Mouse (Mus musculus): ENCODE measurements around the gene Yjefn3.
A peak's percentile ranks its signal among the peaks of the same experiment; 100 is the strongest.
"Not testable (repeated sequence)": the region's sequence is repeated elsewhere in the genome, so short reads cannot be mapped to it uniquely, and the experiment has no call there.

Yjefn3 gene

DNA sequence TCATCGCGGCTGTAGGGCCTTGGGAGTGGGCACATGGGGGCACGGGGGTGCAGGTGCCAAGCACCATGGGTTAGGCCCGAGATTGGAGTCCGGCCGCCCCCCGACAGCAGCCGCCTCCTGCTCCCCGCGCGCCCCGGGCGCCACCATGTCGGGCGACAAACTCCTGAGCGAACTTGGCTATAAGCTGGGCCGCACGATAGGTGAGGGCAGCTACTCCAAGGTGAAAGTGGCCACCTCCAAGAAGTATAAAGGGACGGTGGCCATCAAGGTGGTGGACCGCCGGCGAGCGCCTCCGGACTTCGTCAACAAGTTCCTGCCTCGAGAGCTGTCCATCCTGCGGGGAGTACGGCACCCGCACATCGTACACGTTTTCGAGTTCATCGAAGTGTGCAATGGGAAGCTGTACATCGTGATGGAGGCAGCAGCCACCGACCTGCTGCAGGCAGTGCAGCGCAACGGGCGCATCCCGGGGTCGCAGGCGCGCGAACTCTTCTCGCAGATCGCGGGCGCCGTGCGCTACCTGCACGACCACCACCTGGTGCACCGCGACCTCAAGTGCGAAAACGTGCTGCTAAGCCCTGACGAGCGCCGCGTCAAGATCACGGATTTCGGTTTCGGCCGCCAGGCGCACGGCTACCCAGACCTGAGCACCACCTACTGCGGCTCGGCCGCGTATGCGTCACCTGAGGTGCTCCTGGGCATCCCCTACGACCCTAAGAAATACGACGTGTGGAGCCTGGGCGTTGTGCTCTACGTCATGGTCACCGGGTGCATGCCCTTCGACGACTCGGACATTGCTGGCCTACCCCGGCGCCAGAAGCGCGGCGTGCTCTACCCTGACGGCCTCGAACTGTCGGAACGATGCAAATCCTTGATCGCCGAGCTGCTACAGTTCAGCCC lies at the start of gene Yjefn3, which contains the start of the genes Tssk6 and Ndufa13:
TSS of gene Yjefn3 (minus strand) at position 550 of the 900 bp plus-strand sequence.
TSS of gene Tssk6 (plus strand) at position 22 of the 900 bp plus-strand sequence.
TSS of gene Ndufa13 (minus strand) at position 396 of the 900 bp plus-strand sequence.
- no peak for DNase-seq (ENCODE audit: low read depth)

DNA sequence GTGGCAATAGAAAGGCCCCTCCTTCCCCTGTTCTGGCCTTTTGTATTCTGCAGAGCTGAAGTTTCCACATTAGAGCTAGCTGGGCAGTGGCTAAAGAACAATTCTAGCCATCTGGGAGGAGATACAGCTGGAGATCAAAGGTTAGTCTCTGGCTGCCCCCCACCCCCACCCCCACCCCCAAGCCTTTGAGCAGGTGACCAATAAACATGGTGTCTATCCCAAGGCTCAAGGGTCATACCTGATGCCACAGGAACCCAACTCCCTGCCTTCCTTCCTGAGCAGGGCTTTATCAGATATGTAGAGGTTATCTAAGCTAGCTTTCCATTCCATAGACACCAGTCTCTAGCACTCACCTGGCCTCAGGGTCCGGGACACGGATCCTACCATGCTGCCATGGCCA lies 47.8 kb upstream of the Yjefn3 start:
- DNase-seq (ENCODE audit: low read depth), result no peak

DNA sequence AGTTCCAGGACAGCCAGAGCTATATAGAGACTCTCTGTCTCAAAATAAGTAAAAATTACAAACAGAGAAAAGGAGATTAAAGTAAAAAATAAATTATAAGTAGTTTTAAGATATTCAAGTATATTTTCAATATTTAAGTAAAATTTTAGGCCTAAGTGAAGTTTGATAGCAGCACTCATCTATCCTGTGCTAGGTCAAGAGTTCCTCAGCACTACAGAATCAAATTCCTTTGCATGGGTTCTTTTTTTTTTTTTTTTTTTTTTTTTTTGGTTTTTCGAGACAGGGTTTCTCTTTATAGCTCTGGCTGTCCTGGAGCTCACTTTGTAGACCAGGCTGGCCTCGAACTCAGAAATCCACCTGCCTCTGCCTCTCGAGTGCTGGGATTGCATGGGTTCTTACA lies 40.0 kb upstream of the Yjefn3 start:
- DNase-seq (ENCODE audit: low read depth), result not testable (repeated sequence)

DNA sequence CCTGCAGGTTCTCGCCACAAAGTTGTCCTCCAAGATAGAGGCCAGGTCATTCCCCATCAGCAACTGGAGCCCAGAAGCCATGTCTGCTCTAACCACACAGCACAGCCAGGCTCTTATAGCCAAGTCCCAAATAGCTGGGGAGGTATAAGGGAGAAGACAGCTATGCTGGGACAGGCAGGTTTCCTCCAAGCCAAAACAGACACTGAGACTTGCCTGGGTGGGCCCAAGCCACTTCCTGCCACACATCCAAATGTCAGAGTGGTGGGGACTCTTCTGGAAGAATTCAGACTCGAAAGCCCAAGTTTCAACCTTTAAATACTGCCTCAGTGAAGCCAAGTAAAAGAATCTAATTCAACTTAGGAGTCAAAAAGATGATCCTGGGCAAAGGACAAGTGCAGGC lies 37.9 kb upstream of the Yjefn3 start:
- no peak for DNase-seq (ENCODE audit: low read depth)

DNA sequence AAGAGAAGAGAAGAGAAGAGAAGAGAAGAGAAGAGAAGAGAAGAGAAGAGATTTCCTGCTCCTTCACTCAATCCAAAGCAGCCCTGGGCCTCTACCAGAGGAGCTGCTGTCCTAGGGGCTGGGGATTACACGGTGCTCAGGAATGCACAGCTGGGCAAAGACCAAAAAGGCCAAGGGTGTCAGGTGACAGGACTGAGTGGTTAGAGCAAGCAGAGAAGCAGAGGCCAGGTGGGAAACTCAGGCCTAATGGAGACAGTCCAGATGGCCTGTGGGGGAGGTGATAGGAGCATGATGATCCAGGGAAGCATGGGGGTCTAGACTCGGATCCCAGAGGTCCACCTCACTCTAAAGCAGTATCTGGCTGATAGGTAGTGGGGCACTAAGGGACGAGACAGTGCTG lies 37.1 kb upstream of the Yjefn3 start:
- DNase-seq (ENCODE audit: low read depth), result peak; percentile 90

DNA sequence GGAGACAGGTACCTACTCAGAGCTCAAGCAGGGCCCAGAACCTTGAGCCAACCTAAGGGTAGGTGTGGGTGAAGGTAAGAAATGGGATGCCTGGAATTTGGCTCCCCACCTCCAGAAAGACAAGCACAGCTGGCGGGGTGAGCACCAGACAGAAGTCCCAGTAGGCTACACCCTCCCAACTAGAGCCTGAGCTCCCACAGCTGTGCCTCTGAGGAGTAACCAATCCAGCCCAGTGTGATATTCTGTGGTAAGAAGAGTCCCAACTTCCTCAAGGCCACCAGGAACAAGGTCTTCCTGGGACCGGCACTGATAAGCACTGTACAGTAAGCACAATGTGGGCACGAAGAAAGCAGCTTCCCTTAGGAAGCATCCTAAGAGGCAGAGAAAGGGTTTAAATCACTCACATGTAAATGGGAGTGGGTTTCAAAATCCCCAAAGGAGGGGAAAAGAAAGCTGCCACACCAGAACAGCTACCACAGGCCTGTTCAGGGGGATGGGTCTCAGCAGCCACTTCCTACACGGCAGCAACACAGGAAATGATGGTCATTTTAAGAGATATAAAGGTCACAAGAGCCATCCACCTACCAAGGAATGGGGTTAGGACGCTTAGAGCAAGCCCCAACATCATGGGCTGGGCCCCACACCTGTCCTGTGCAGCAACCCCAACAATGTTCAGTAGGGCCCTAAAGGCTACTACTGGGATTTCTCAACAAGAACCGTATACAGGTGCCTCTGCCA lies 35.9 kb upstream of the Yjefn3 start:
- no peak for DNase-seq (ENCODE audit: low read depth)

DNA sequence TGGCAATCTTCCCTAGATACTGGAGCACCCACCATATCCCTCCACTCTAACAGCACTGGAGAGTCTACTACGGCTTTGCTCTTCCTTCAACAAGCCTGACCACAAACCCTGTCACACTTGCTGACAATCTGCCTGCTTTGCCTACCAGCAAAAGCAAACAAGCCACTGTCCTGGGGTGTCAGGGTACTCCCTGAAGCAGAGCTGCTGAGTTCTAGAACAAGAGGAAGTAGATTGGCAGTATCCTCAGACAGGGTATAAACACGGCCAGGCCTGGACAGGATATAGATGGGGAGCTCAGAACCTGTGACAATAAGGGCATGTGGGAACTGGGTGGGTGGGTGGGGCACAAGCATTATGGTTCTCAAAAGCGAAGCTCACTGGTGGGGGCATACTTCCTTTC lies 35.0 kb upstream of the Yjefn3 start:
- no peak for DNase-seq (ENCODE audit: low read depth)

DNA sequence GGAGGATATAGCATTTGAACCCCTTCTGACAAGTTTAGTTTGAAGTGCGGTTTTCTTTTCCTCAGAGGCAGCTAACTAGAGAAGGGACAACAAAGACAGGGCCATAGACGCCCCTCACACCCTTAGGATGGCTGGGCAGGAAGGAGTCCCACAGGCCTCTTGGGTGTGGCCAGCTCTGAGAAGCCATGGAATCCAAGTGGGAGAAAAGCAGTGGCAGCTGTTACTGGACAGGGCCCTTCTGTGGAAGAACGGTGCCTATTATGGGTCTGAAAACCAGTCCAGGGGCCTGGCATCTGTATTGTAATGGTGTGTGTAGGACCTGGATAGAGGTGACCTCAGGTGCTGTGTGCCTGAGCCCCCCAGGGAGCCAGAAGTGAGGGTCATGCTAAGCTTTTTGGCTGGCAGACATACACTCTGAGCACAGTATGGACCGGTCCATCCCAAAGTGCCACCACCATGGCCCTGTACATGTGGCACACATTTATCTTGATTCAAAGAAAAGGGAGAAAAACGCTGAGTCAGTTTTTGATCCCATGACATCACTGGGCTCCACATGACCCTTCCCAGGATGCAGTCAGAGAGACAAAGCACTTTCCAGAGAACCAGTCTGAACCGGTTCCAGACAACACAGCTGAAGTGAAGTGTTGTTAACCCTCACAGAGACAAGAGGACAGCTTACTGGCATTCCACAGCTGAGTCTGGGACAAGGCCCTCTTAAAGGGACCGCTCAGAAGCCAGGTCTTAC lies 33.7 kb upstream of the Yjefn3 start:
- DNase-seq (ENCODE audit: low read depth), result peak; percentile 83

DNA sequence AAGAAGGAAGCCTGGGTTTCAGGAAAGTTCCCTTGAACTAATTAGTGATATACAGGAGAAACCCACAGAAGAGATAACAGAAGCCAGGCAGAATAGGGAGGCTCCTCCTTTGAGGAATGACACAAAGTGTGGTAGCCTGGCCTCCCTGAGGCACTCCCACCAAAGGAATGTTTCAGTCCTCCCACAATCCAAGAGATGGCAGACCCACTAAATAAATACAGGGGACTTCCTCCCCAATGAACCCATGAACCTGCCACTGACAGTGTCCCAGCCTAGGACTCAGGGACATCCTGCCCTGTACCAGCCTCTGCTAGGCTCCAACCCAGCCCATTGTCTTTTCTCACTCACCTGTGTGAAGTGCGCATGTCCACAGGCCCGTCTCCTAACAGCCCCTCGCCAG lies 32.9 kb upstream of the Yjefn3 start:
- no peak for DNase-seq (ENCODE audit: low read depth)

DNA sequence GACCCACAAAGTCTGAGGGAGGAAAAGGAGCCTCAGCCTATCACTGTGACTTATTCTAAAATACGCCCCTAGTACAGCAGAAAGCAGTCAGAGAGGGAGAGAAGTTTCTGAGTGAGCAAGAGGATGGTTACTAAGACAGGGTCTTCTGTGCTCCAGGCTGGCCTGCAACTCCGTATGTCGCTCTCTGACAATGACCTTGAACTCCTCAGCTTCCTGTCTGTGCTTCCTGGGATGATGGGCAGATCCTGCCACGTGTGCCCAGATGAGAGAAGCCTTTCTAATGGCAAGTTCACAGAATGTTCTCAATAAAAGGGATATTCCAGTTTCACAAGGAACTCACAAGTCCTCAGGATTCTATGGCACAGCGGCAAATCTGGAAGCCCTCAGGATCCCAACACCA lies 32.1 kb upstream of the Yjefn3 start:
- DNase-seq (ENCODE audit: low read depth), result no peak

DNA sequence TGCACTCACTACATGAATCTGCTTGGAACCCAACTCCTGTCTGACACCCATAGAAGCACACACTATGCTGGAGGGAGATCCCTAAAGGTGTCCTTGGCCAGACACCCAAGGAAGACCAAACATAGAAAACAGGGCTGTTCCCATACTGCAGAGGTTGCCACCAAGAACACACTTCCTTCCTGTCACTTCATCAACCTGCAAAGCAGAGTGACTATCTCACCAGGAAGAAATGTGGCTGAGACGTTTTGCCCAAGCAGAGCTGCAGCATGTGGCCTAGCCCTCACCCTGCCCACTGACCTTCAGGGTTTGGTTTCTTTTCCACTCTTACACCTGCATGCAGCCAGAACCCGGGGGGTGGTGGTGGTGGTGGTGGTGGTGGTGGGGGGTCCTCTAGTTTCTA lies 31.3 kb upstream of the Yjefn3 start:
- no peak for DNase-seq (ENCODE audit: low read depth)

DNA sequence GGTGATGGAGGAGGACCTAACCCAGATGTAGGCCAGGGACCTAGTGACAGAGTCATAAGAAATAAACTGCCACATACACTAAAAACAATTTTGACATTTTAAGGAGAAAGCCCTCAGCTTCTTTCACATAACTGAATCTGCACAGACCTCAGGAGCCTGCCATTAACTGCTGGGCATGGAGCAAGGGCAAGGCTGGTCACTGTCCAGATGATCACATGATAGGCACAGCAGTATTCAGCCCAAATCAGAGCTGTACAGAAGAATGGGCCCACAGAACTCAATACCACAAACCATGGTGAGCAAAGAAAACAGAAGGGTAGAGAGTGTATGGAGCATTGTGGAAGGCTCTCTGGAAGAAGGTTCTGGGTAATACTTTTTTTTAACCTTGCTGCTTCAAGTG lies 24.4 kb upstream of the Yjefn3 start:
- no peak for DNase-seq (ENCODE audit: low read depth)

DNA sequence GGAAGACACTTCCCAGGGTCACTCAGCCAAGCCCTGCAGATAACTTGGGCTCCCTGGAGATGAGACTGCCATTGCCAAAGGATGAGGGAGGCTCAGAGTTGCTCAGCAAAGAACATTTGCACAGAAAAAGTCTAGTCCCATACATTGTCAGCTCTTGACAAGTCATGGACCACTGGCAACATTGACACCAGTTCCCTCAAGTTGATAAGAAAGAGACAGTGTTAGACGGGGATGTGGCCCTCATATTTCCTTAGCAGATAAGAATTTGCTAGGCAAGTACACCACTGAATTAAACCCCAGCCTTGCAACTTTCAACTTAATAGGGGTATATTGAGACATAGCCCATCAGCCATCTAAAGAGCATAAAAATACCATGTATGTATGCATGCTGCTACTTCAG lies 21.5 kb upstream of the Yjefn3 start:
- DNase-seq (ENCODE audit: low read depth), result no peak

DNA sequence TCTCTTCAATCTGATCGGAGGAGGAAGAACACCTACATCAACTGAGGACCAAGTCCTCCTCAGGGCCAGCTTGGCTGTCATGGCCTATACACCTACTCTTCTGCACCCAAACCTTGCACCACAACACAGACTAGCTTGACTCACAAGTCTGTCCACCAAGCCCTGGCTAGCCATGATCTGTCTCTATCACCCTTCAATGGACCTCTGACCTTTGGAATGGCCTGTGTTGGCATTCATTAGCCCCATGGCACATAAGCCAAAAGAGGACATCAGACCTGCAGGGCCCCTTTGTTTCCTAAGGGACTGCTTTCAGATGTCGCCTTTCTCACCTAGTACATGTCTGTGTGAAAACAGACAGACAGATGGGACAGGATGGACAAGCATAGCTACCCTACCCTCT lies 18.6 kb upstream of the Yjefn3 start:
- no peak for DNase-seq (ENCODE audit: low read depth)

DNA sequence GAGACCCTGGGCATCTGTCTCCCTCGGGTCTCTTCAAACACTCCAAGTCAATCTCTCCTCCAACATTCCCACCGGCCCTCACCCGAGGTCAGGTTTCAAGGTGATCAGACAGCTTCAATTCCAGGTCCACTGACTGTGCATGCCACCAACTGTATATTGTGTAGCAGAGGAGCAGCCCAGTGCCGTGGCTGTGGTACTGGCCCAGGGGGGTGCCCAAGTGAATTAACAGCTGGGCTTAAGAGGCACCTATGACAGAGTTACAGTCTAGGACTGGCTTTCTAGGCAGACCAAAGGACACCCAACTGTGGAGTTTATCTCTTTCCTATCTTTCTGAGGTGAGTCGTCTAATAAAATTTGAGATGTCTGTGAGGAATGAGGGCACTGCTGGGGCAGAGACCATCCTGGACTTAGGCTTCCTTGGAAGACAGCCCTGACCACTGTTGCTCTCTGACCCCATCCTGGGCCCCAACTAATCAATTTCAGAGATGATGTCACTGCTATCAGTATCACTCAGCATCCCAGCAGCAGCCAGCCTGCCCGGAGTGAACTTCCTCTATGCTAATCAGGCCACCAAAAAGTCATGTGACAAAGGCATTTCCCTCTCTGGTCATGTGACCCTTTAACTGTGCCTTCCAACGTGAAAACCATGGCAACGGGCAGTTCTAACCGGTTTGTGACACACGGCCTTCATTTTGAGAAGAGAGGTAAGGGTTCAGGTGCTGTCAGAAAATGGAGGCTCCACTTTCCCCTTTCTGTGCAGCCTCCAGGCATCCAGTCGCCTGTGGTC lies 17.6 kb upstream of the Yjefn3 start:
- peak; percentile 46 for DNase-seq (ENCODE audit: low read depth)

DNA sequence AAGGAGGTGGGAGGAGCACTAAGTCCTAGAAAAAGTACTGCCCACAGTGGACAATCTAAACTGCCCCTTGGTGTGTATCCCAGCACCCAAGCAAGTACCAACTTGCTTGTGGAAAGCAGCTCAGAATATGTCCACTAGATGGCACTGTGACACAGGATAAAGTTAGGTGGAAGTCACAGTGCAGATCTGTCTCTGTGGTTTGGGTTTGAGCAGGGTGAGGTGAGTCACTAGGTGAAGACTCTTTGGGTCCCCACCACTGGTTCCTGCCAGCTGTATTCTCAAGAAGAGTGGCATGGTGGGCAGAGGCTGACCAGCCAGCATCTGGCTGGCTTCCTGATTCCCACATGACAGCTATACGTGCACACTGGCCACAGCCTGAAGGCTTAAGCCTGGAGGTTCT lies 16.5 kb upstream of the Yjefn3 start:
- peak; percentile 95 for DNase-seq (ENCODE audit: low read depth)

DNA sequence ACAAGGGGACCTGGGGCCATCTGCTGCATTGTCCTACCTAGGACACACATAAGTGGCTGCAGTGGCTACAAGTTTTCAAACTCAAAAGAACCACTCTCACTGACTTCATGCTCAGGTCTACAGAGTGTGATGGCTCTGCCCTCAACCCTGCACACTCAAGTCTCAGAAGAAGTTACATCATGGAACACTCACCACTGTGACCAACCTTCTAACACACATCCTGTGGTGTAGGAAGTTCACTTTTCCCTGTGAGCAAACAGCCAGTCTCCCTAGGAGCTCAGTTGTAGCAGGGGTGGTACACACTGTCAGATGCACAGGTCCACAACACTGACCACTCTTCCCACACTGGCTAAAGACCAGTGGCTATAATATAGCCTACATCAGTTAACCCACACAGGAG lies 16.0 kb upstream of the Yjefn3 start:
- DNase-seq (ENCODE audit: low read depth), result no peak

DNA sequence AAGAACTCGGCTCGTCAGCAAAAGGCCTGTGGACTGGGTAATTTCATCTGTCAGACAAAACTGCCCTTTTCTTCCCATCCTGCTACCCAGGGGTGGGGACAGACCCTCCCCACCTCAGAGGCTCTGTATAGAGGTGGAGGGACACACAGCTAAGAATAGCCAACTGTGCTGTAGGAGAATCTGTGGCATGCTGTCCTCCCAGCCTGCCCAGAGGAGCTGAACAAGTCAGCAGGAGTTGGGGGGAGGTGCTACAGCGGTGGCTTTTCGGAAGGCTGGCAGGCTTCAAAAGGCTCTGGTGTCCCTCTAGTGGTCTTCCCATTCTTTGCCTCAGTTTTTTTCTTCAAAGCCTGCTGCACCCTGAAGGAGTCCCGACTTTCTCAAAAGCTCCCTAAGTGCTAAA lies 13.2 kb upstream of the Yjefn3 start:
- DNase-seq (ENCODE audit: low read depth), result peak; percentile 36

DNA sequence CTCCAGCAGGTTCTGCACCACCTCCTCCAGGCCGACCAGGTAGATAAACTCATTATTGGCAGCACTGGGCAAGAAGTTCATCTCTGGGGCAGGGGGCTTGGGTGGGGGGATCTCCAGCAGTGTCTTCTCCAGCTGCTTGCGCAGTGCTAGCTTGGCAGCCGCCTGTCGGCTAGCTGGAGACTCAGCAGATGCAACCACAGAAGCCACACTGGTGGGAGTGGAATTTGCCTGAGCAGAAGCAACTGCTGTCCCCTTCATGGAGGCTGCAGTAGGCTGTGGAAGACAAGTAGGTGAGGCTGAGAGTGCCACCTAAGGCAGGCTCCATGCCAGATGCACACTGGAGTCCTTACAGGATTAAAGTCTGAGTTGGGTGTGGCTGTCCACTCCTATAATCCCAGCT lies 12.0 kb upstream of the Yjefn3 start:
- no peak for DNase-seq (ENCODE audit: low read depth)

DNA sequence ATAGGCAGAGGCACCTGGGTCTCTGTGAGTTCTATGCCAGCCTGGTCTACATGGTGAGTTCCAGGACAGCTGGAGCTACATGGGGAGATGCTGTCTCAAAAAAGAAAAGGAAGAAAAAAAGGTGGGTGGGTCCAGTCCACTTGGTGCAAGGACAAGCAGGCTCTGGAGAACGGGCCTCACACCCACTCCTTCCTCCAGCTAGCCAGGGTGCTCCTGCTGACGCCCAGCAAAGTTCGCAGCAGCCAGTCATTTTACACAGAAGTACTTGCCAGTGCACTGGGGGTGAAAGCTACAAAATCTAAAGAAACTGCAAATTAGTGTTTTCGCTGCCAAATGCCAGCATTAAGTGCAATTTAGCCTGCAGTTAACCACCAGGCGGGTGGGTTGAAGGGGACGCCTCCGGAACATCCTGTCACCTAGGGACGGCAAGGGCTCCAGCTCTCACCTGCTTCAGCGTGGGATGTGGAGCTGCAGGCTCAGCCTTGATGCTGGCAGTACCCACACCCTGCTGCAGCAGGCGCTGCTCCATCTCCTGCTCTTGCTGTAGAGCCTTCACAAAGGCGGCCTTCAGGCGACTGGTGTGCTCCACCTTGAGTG lies 10.1 kb upstream of the Yjefn3 start:
- DNase-seq (ENCODE audit: low read depth), result no peak

DNA sequence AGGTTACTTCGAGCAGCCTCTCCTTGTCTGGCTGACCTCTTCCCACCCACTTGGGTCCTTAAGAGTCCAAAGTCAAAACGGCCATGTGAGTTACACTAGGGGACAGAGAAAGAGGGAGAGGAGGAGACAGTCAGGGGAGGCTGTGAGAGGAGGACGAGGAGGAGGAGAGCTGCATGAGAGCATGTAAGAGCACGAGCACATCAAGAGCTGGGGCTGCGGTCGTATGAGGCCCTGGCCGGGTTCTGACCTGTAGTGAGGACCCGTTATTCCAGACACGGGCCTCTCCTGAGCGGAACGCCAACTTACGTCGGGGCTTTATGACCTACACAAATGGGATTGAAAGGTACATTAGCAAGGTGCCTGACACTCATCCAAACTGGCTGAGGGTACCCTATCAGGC lies 9.4 kb upstream of the Yjefn3 start:
- no peak for DNase-seq (ENCODE audit: low read depth)

Data from NIH3T3 (cell line).